Mouse (Mus musculus) CH12.LX (cell line): ENCODE data around the gene Armc8. TPM values are rescaled to one million over a fixed set of nuclear protein-coding genes. Genes with fewer than 3 reads are reported as not detected.

Experiments
- DNase-seq: peaks from one replicate; pipeline ENCODE4 v3.0.0-alpha.2; 2013; ENCODE audit errors: extremely low read depth
- H3K27ac ChIP-seq: 2 replicates; pipeline ENCODE4 v1.5.1; 2012; ENCODE audit warnings: low read depth, mild to moderate bottlenecking, control low read depth, moderate library complexity; ENCODE audit not compliant: insufficient read depth
- H3K27me3 ChIP-seq: replicated peaks from 2 replicates; pipeline ENCODE3; 2012; ENCODE audit warnings: inconsistent platforms
- H3K36me3 ChIP-seq, 2 experiments: replicated peaks in 1 of 2; 2 replicates each; pipeline versions ENCODE3 to v1.6.1; 2012; ENCODE audit warnings: inconsistent platforms in 1 of 2, low read length in 1 of 2, mild to moderate bottlenecking in 1 of 2, mixed read lengths in 1 of 2, moderate library complexity in 1 of 2; ENCODE audit not compliant: control insufficient read depth in 1 of 2, insufficient read depth in 1 of 2
- H3K4me1 ChIP-seq, 2 experiments: 2 replicates each; pipeline ENCODE4 v1.6.1; 2012; ENCODE audit warnings: inconsistent platforms in 1 of 2, moderate library complexity in 1 of 2; ENCODE audit not compliant: insufficient read depth in 2 of 2, control insufficient read depth in 1 of 2
- H3K4me2 ChIP-seq: 2 replicates; pipeline ENCODE4 v1.6.1; 2012; ENCODE audit warnings: low read depth, mild to moderate bottlenecking, control low read depth; ENCODE audit not compliant: poor library complexity, insufficient read depth, severe bottlenecking
- H3K4me3 ChIP-seq, 3 experiments: fragments of 150-350 bp in 1 of 3; sonication (generic) in 1 of 3; replicated peaks in 1 of 3; 2 replicates each; pipeline versions ENCODE3 to v1.5.1; 2011 to 2012; ENCODE audit warnings: low read depth in 2 of 3, low read length in 2 of 3, mild to moderate bottlenecking in 2 of 3, moderate library complexity in 2 of 3, control low read depth in 1 of 3, improper control_type of control experiment in 1 of 3, inconsistent platforms in 1 of 3, mixed read lengths in 1 of 3; ENCODE audit not compliant: poor library complexity in 1 of 3
- H3K79me2 ChIP-seq: replicated peaks from 2 replicates; pipeline ENCODE4 v1.6.1; 2012; ENCODE audit warnings: mild to moderate bottlenecking, moderate library complexity; ENCODE audit not compliant: control insufficient read depth, poor library complexity, insufficient read depth, severe bottlenecking; ENCODE audit errors: extremely low read depth
- H3K9ac ChIP-seq: 2 replicates; pipeline ENCODE4 v1.6.1; 2012; ENCODE audit warnings: low read depth, mild to moderate bottlenecking, control low read depth, moderate library complexity; ENCODE audit not compliant: insufficient read depth
- H3K9me3 ChIP-seq: replicated peaks from 2 replicates; pipeline ENCODE3; 2012; ENCODE audit warnings: low read length, inconsistent platforms, mixed read lengths
- BHLHE40 ChIP-seq: IDR thresholded peaks from 2 replicates; pipeline ENCODE4 v1.6.1; 2011; ENCODE audit warnings: mild to moderate bottlenecking, low read depth, low read length, improper control_type of control experiment
- CHD1 ChIP-seq: IDR thresholded peaks from 2 replicates; pipeline ENCODE4 v1.6.1; 2012; ENCODE audit warnings: low read depth, low read length, improper control_type of control experiment, inconsistent platforms
- CTCF ChIP-seq, 2 experiments: IDR thresholded peaks in 1 of 2; conservative IDR thresholded peaks in 1 of 2; 2 replicates each; pipeline ENCODE4 v1.5.1; 2011 to 2012; ENCODE audit warnings: low read depth in 2 of 2, low read length in 2 of 2, improper control_type of control experiment in 1 of 2, inconsistent platforms in 1 of 2, mild to moderate bottlenecking in 1 of 2, moderate library complexity in 1 of 2
- E2F4 ChIP-seq: IDR thresholded peaks from 2 replicates; pipeline ENCODE4 v1.6.1; 2011; ENCODE audit warnings: low read depth, low read length, improper control_type of control experiment; ENCODE audit not compliant: insufficient replicate concordance
- GABPA ChIP-seq: IDR thresholded peaks from 2 replicates; pipeline ENCODE4 v1.6.1; 2012; ENCODE audit warnings: low read depth, low read length, improper control_type of control experiment, inconsistent platforms; ENCODE audit not compliant: insufficient replicate concordance
- HCFC1 ChIP-seq: IDR thresholded peaks from 2 replicates; pipeline ENCODE4 v1.6.1; 2012; ENCODE audit warnings: low read depth, mild to moderate bottlenecking, inconsistent platforms, low read length, improper control_type of control experiment
- IRF4 ChIP-seq: IDR thresholded peaks from 2 replicates; pipeline ENCODE4 v1.6.1; 2014; ENCODE audit warnings: low read depth, mild to moderate bottlenecking, inconsistent platforms, low read length, improper control_type of control experiment
- JUN ChIP-seq: IDR thresholded peaks from 2 replicates; pipeline ENCODE4 v1.6.1; 2011; ENCODE audit warnings: low read depth, mild to moderate bottlenecking, low read length, improper control_type of control experiment, moderate library complexity; ENCODE audit not compliant: insufficient read depth
- KAT2A ChIP-seq: IDR thresholded peaks from 2 replicates; pipeline ENCODE4 v1.6.1; 2012; ENCODE audit warnings: low read length, improper control_type of control experiment, inconsistent platforms; ENCODE audit not compliant: insufficient replicate concordance
- MAFK ChIP-seq: IDR thresholded peaks from 2 replicates; pipeline ENCODE4 v1.6.1; 2011; ENCODE audit warnings: low read length, improper control_type of control experiment; ENCODE audit not compliant: insufficient replicate concordance
- MXI1 ChIP-seq: IDR thresholded peaks from 2 replicates; pipeline ENCODE4 v1.6.1; 2011; ENCODE audit warnings: mild to moderate bottlenecking, low read depth, low read length, improper control_type of control experiment
- MYC ChIP-seq: IDR thresholded peaks from 2 replicates; pipeline ENCODE4 v1.6.1; 2011; ENCODE audit warnings: low read depth, mild to moderate bottlenecking, improper control_type of control experiment, low read length
- NELFE ChIP-seq: IDR thresholded peaks from 2 replicates; pipeline ENCODE4 v1.6.1; 2011; ENCODE audit warnings: low read depth, low read length, improper control_type of control experiment
- POLR2AphosphoS2 ChIP-seq: IDR thresholded peaks from 2 replicates; pipeline ENCODE4 v1.6.1; 2011; ENCODE audit warnings: low read depth, low read length, improper control_type of control experiment
- RAD21 ChIP-seq: IDR thresholded peaks from 2 replicates; pipeline ENCODE4 v1.6.1; 2011; ENCODE audit warnings: low read depth, mild to moderate bottlenecking, low read length, improper control_type of control experiment, moderate library complexity
- RCOR1 ChIP-seq: conservative IDR thresholded peaks from 2 replicates; pipeline ENCODE4 v1.6.1; 2012; ENCODE audit warnings: low read depth, mild to moderate bottlenecking, inconsistent platforms, low read length, improper control_type of control experiment
- SIN3A ChIP-seq: IDR thresholded peaks from 2 replicates; pipeline ENCODE4 v1.6.1; 2012; ENCODE audit warnings: low read length, improper control_type of control experiment, inconsistent platforms
- SMC3 ChIP-seq: IDR thresholded peaks from 2 replicates; pipeline ENCODE4 v1.6.1; 2011; ENCODE audit warnings: low read depth, low read length, improper control_type of control experiment
- TCF12 ChIP-seq: IDR thresholded peaks from 2 replicates; pipeline ENCODE4 v1.6.1; 2014; ENCODE audit warnings: low read depth, mild to moderate bottlenecking, inconsistent platforms, low read length, improper control_type of control experiment
- USF1 ChIP-seq: IDR thresholded peaks from 2 replicates; pipeline ENCODE4 v1.6.1; 2014; ENCODE audit warnings: low read depth, mild to moderate bottlenecking, inconsistent platforms, low read length, improper control_type of control experiment
- USF2 ChIP-seq: conservative IDR thresholded peaks from 2 replicates; pipeline ENCODE4 v1.6.1; 2011; ENCODE audit warnings: low read depth, low read length, improper control_type of control experiment
- ZNF384 ChIP-seq: IDR thresholded peaks from 2 replicates; pipeline ENCODE4 v1.6.1; 2012; ENCODE audit warnings: low read depth, low read length, improper control_type of control experiment, inconsistent platforms
- dilution Hi-C: fragments of 300-500 bp; cut with MboI; formaldehyde crosslinking; loops from 2 replicates; pipeline ENCODE4 v1.14.3; 2020; ENCODE audit warnings: low sequenced_read_pairs; ENCODE audit not compliant: extremely low pct_unique_long_range_greater_than_20kb, extremely low pct_ligation_motif_present
- in situ Hi-C: fragments of 300-500 bp; cut with MboI; formaldehyde crosslinking; loops from 3 replicates; pipeline ENCODE4 v1.14.3; 2019; ENCODE audit warnings: low sequenced_read_pairs, low pct_ligation_motif_present, low pct_unique_long_range_greater_than_20kb, mixed read lengths
- polyA plus RNA-seq: library from polyadenylated mRNA; unstranded; fragments of >175 nt; gene quantifications from 2 replicates; pipeline ENCODE4 v1.2.1, GENCODE M21; 2012; ENCODE audit warnings: low read depth; ENCODE audit not compliant: insufficient read length
- total RNA-seq, 2 experiments: library from RNA; depleted of rRNA; stranded (reverse); fragments of 300-350 nt in 1 of 2; fragments of >200 nt in 1 of 2; gene quantifications; 2 replicates each; pipeline ENCODE4 v1.2.3; 2012 to 2014

The Armc8 gene
- total and polyA plus RNA-seq, 3 experiments, result 9.3 to 16.9 (median 15.3) TPM

DNA sequence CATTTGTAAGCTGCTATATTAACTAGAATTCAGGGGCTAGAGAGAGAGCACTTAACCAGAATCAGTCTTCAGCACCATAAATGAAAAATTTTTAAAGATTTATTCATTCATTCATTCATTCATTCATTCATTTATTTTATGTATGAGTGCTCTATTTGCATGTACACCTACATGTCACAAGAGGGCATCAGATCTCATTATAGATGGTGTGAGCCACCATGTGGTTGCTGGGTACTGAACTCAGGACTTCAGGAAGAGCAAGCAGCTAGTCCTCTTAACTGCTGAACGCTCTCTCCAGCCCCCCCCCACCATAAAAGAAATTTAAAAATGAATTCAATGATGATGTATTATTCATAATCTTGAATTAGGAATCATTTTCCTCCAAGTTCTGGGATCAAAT, 22.4 kb downstream of the Armc8 start:
- TF ChIP-seq MAFK (no peak), SMC3 (peak; percentile 32), CTCF (conservative IDR thresholded peaks at IDR 0.05 in 1 of 2, IDR thresholded peaks at IDR 0.05 in 1 of 2; ENCODE audit: low read depth in 2 of 2, low read length in 2 of 2) (peak in 1 of 2 experiments; percentile 56; a peak in 2 of 4 replicates), RAD21 (peak; percentile 10), E2F4 (no peak), SIN3A (no peak), MYC (peak; percentile 66; the same call in 1 of the 2 replicates), BHLHE40 (no peak), POLR2AphosphoS2 (no peak), MXI1 (no peak)
- TF ChIP-seq, all 38 proteins: peak for 4
- Histone ChIP-seq H3K9me3 (no peaks in the 10 kb centered on the region), H3K4me1 (no peaks in the 10 kb centered on the region), H3K36me3 (peaks cover 0 to 20% of the 10 kb centered on the region in 2 experiments), H3K9ac (no peak overlapping the region), H3K27me3 (no peaks in the 10 kb centered on the region), H3K4me3 (no peak overlapping the region), H3K79me2 (peaks cover 2% of the 10 kb centered on the region; the same call in 1 of the 2 replicates), H3K27ac (no peak overlapping the region), H3K4me2 (no peak overlapping the region)
- in situ Hi-C loops (no loop called here), dilution Hi-C loops (no loop called here)
- DNase-seq, result no peak

DNA sequence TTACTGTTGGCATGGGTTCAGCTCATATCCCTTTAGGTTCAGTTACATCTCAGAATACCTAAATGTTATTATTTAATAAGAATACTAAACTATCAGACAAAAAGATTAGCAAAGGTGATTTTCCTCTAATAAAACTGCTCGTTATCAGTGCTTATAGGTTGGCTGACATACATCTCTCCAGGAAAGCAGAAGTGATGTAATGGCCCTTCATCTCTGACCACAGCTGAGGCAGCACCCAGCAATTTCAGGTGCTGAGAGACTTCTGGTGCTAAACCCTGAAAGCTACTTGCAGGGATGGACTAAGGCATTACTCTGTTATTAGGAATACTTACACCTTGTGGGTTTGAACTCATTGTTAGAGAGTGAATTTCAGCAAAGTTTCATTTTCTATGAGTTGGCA, 36.8 kb downstream of the Armc8 start:
- Histone ChIP-seq H3K4me2 (no peak overlapping the region), H3K9ac (no peak overlapping the region), H3K27me3 (no peaks in the 10 kb centered on the region), H3K4me3 (no peak overlapping the region), H3K27ac (no peak overlapping the region), H3K9me3 (no peaks in the 10 kb centered on the region), H3K4me1 (peaks cover 0 to 8% of the 10 kb centered on the region in 2 experiments; a peak in 2 of 4 replicates), H3K79me2 (no peaks in the 10 kb centered on the region), H3K36me3 (peaks cover 48 to 77% of the 10 kb centered on the region in 2 experiments)
- no peak for DNase-seq
- TF ChIP-seq MYC (no peak), HCFC1 (no peak), ZNF384 (no peak), JUN (no peak), SMC3 (no peak), RAD21 (no peak), RCOR1 (no peak), NELFE (no peak), CHD1 (no peak), USF1 (no peak), IRF4 (no peak), TCF12 (no peak), BHLHE40 (no peak), KAT2A (no peak), POLR2AphosphoS2 (no peak), GABPA (no peak), USF2 (no peak)
- dilution Hi-C loops, result no loop called here
- in situ Hi-C loops, result no loop called here
